Mouse (Mus musculus) hindbrain, embryonic 13.5 days (tissue): ENCODE data around the gene Eif4e1b. TPM values are rescaled to one million over a fixed set of nuclear protein-coding genes. Genes with fewer than 3 reads are reported as not detected.

Experiments used
- polyA plus RNA-seq: library from polyadenylated mRNA; unstranded; fragments of >200 nt; fragmentation: Nextera tagmentation; extraction: Ambion mirVana; gene quantifications from 2 replicates; pipeline ENCODE4 v1.2.1, GENCODE M21; 2015

Gene Eif4e1b
- polyA plus RNA-seq, 1 experiment from 2014 or later = not detected

Other genes with a start within 250 kb of the Eif4e1b start
- gene 4833439L19Rik, start 218.6 kb upstream of the Eif4e1b start, polyA plus RNA-seq = 239 and 245 TPM in 2 replicates
- gene Arl10, start 209.0 kb upstream of the Eif4e1b start, polyA plus RNA-seq = 76.2 and 77.7 TPM in 2 replicates
- 53.0 and 53.1 TPM in 2 replicates for gene Nop16, start 193.9 kb upstream of the Eif4e1b start, polyA plus RNA-seq
- 232 and 248 TPM in 2 replicates for gene Higd2a, start 193.8 kb upstream of the Eif4e1b start, polyA plus RNA-seq
- 132 and 135 TPM in 2 replicates for gene Cltb, start 172.7 kb upstream of the Eif4e1b start, polyA plus RNA-seq
- gene Faf2, start 162.2 kb upstream of the Eif4e1b start, polyA plus RNA-seq = 68.9 and 71.5 TPM in 2 replicates
- 86.8 and 87.6 TPM in 2 replicates for gene Rnf44, start 90.1 kb upstream of the Eif4e1b start, polyA plus RNA-seq
- 0.08 and 0.14 TPM in 2 replicates for gene Cdhr2, start 82.5 kb upstream of the Eif4e1b start, polyA plus RNA-seq
- gene Gprin1, start 34.1 kb upstream of the Eif4e1b start, polyA plus RNA-seq = 6.5 and 6.9 TPM in 2 replicates
- gene Sncb, start 17.4 kb upstream of the Eif4e1b start, polyA plus RNA-seq = 18.7 and 20.8 TPM in 2 replicates
- gene Tspan17, start 5.4 kb downstream of the Eif4e1b start, polyA plus RNA-seq = 50.4 and 54.0 TPM in 2 replicates
- 7.8 and 8.4 TPM in 2 replicates for gene Unc5a, start 165.4 kb downstream of the Eif4e1b start, polyA plus RNA-seq
- gene Hk3, start 237.4 kb downstream of the Eif4e1b start, polyA plus RNA-seq = 1.1 and 1.2 TPM in 2 replicates